Mouse (Mus musculus): ENCODE measurements around the gene Ttyh1. TPM values are rescaled to one million over a fixed set of nuclear protein-coding genes. Genes with fewer than 3 reads are reported as not detected.

Ttyh1 gene
- polyA plus RNA-seq, 1 experiment from 2014 or later = 1.3 TPM

DNA sequence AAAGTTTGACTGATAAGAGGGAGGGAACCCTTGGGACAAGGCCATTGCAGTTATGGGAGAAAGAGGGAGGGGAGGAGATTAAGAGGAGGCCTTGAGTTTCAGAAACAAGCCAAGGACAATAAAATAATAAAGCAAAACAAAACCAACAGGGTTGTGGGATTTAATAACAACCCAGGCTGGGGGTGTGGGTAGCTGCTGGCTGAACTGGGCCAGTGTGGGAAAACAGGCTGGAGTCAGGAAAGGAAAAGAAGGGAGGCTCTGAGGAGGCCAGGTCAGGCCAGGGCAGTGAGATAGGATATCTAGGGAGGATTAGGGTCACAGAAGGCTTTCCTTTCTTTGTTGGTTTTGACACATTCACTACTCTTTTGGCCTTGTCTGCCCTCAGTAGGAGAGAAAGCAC lies 47.9 kb downstream of the Ttyh1 start:
- Histone ChIP-seq H3K4me1 (ENCODE audit: control insufficient read depth, insufficient read depth, low read length) (peaks cover 7% of the 10 kb centered on the region), H3K9ac (ENCODE audit: low read length) (no peak overlapping the region), H3K27ac (ENCODE audit: low read length) (no peak overlapping the region), H3K4me2 (ENCODE audit: low read depth, low read length) (no peak overlapping the region), H3K36me3 (ENCODE audit: control insufficient read depth, insufficient read depth) (no peaks in the 10 kb centered on the region), H3K9me3 (replicated peaks; ENCODE audit: control insufficient read depth, low read length) (no peaks in the 10 kb centered on the region), H3K27me3 (ENCODE audit: control insufficient read depth, insufficient read depth, low read length) (no peaks in the 10 kb centered on the region), H3K4me3 (ENCODE audit: low read length) (no peak overlapping the region)
- no peak for ATAC-seq (replicated peaks; ENCODE audit: extremely low read depth, insufficient read depth, low FRiP score)

- Histone ChIP-seq H3K4me3 (ENCODE audit: low read length) (no peak overlapping the region), H3K4me2 (ENCODE audit: low read depth, low read length) (no peak overlapping the region), H3K27me3 (ENCODE audit: control insufficient read depth, insufficient read depth, low read length) (no peaks in the 10 kb centered on the region), H3K27ac (ENCODE audit: low read length) (no peak overlapping the region), H3K36me3 (ENCODE audit: control insufficient read depth, insufficient read depth) (no peaks in the 10 kb centered on the region), H3K9me3 (replicated peaks; ENCODE audit: control insufficient read depth, low read length) (no peaks in the 10 kb centered on the region), H3K4me1 (ENCODE audit: control insufficient read depth, insufficient read depth, low read length) (no peaks in the 10 kb centered on the region; the same call in 1 of the 2 replicates), H3K9ac (ENCODE audit: low read length) (no peak overlapping the region)
- WGBS = 72% methylated on average over 6 of the region's 6 CpGs
- ATAC-seq (replicated peaks; ENCODE audit: extremely low read depth, insufficient read depth, low FRiP score) = no peak
Measured at GRCm38 (mm10) chr7:4170193-4170938, 51.2 kb downstream of the Ttyh1 start.

DNA sequence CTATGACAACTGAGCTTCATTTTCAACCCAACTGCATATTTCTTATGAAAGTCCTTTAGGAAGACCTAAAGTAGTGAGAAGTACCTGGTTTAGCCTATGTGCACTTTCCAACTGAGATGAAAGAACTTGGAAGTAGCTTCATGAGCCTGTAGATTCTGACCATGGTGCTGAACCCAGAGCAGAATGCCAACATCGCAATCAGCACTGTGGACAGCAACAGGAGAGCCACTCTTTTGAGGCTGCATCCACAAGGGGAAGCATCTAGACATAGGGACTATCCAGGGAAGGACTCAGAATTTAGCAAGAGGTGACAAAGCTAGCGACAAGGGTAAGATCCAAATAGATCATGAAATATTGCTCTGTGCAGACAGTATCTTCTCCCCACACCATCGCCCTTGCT lies 59.2 kb downstream of the Ttyh1 start:
- H3K36me3 ChIP-seq (ENCODE audit: control insufficient read depth, insufficient read depth) = no peaks in the 10 kb centered on the region
- no peak overlapping the region for H3K27ac ChIP-seq (ENCODE audit: low read length)
- WGBS = 39% methylated on average over 3 of the region's 3 CpGs
- no peak for ATAC-seq (replicated peaks; ENCODE audit: extremely low read depth, insufficient read depth, low FRiP score)
- H3K9ac ChIP-seq (ENCODE audit: low read length) = no peak overlapping the region
- H3K4me2 ChIP-seq (ENCODE audit: low read depth, low read length) = no peak overlapping the region
- no peaks in the 10 kb centered on the region for H3K27me3 ChIP-seq (ENCODE audit: control insufficient read depth, insufficient read depth, low read length)
- no peak overlapping the region for H3K4me3 ChIP-seq (ENCODE audit: low read length)
- no peaks in the 10 kb centered on the region for H3K4me1 ChIP-seq (ENCODE audit: control insufficient read depth, insufficient read depth, low read length)
- no peaks in the 10 kb centered on the region for H3K9me3 ChIP-seq (replicated peaks; ENCODE audit: control insufficient read depth, low read length)

Other genes with a start within 250 kb of the Ttyh1 start
- 0.24 and 0.28 TPM in 2 replicates for gene Gm14548, start 221.3 kb upstream of the Ttyh1 start, polyA plus RNA-seq (2015; fragmentation: Nextera tagmentation; extraction: Ambion mirVana)
- 0.24 and 0.33 TPM in 2 replicates for gene Lilra6, start 203.9 kb upstream of the Ttyh1 start, polyA plus RNA-seq (2015; fragmentation: Nextera tagmentation; extraction: Ambion mirVana)
- gene Lair1, start 56.2 kb upstream of the Ttyh1 start, polyA plus RNA-seq (2015; fragmentation: Nextera tagmentation; extraction: Ambion mirVana) = 2.0 and 2.4 TPM in 2 replicates
- 47.8 and 50.5 TPM in 2 replicates for gene Leng8, start 17.6 kb downstream of the Ttyh1 start, polyA plus RNA-seq (2015; fragmentation: Nextera tagmentation; extraction: Ambion mirVana)
- 3.1 and 3.2 TPM in 2 replicates for gene Leng9, start 31.0 kb downstream of the Ttyh1 start, polyA plus RNA-seq (2015; fragmentation: Nextera tagmentation; extraction: Ambion mirVana)
- gene Cdc42ep5, start 45.5 kb downstream of the Ttyh1 start, polyA plus RNA-seq (2015; fragmentation: Nextera tagmentation; extraction: Ambion mirVana) = 22.7 and 24.8 TPM in 2 replicates
- gene Lilra5, start 118.3 kb downstream of the Ttyh1 start, polyA plus RNA-seq (2015; fragmentation: Nextera tagmentation; extraction: Ambion mirVana) = 0.14 and 0.15 TPM in 2 replicates
- gene Ncr1, start 218.3 kb downstream of the Ttyh1 start, polyA plus RNA-seq (2015; fragmentation: Nextera tagmentation; extraction: Ambion mirVana) = 0.12 TPM in 1 of 2 replicates, not detected in the other

Data from heart, embryonic 16.5 days (tissue).